Mouse (Mus musculus) frontal cortex, postnatal 14 days (tissue): ENCODE measurements at regions not wholly inside any gene's neighbourhood (a gene's known extent, or its start where the extent isn't known, plus 50 kb on each side); places are given as distances from the start of the nearest gene placed in this dataset.

ENCODE experiments used
- DNase-seq, 2 experiments: peaks; one replicate each; pipeline ENCODE4 v3.0.0; 2022; ENCODE audit warnings: low spot score in 2 of 2

GRCm38 (mm10) chrX:11387200-11387940 is 59.7 kb downstream of the H2al1j start:
- no peak for DNase-seq

GRCm38 (mm10) chrX:11388860-11389259 is 61.2 kb downstream of the H2al1j start:
- no peak for DNase-seq

GRCm38 (mm10) chrX:11400406-11400805 is 72.8 kb downstream of the H2al1j start:
- DNase-seq = no peak

- DNase-seq = no peak
Measured at GRCm38 (mm10) chrX:11404369-11404768, 76.7 kb downstream of the H2al1j start.

GRCm38 (mm10) chrX:11412316-11412826 is 84.7 kb downstream of the H2al1j start:
- no peak for DNase-seq

- no peak for DNase-seq
Measured at GRCm38 (mm10) chrX:11415662-11416061, 88.0 kb downstream of the H2al1j start.

- no peak for DNase-seq
Measured at GRCm38 (mm10) chrX:11416510-11416909, 88.9 kb downstream of the H2al1j start.

GRCm38 (mm10) chrX:11417861-11418260 is 90.2 kb downstream of the H2al1j start:
- no peak for DNase-seq

GRCm38 (mm10) chrX:11418261-11418660 is 90.6 kb downstream of the H2al1j start:
- no peak for DNase-seq

- DNase-seq = no peak
Measured at GRCm38 (mm10) chrX:11419162-11419631, 91.6 kb downstream of the H2al1j start.

GRCm38 (mm10) chrX:11432403-11433004 is 104.9 kb downstream of the H2al1j start:
- DNase-seq = no peak

GRCm38 (mm10) chrX:11435338-11435737 is 107.7 kb downstream of the H2al1j start:
- no peak for DNase-seq

GRCm38 (mm10) chrX:11437151-11437944 is 109.7 kb downstream of the H2al1j start:
- peak; percentile 10 to 16 for DNase-seq

- no peak for DNase-seq
Measured at GRCm38 (mm10) chrX:11443543-11443942, 115.9 kb downstream of the H2al1j start.

- no peak for DNase-seq
Measured at GRCm38 (mm10) chrX:11444261-11444725, 116.7 kb downstream of the H2al1j start.

GRCm38 (mm10) chrX:11448711-11449110 is 121.1 kb downstream of the H2al1j start:
- no peak for DNase-seq

- no peak for DNase-seq
Measured at GRCm38 (mm10) chrX:11458521-11458920, 130.9 kb downstream of the H2al1j start.

GRCm38 (mm10) chrX:11463955-11464511 is 136.4 kb downstream of the H2al1j start:
- no peak for DNase-seq

- no peak for DNase-seq
Measured at GRCm38 (mm10) chrX:11466191-11466590, 138.6 kb downstream of the H2al1j start.

- no peak for DNase-seq
Measured at GRCm38 (mm10) chrX:11479696-11480339, 152.2 kb downstream of the H2al1j start.

GRCm38 (mm10) chrX:11482141-11482540 is 154.5 kb downstream of the H2al1j start:
- DNase-seq = no peak
